Mouse (Mus musculus) liver, embryonic 12.5 days (tissue): ENCODE data around the gene Prkar2b. TPM values are rescaled to one million over a fixed set of nuclear protein-coding genes. Genes with fewer than 3 reads are reported as not detected.

Source experiments
- ATAC-seq: fragments of 200-750 bp; cut with Nextera tagmentation; 2 replicates; pipeline ENCODE4 v1.8.0; 2017; ENCODE audit warnings: moderate number of reproducible peaks, mild to moderate bottlenecking, moderate library complexity
- H3K27ac ChIP-seq: fragments of 300-500 bp; sonication (generic); 2 replicates; pipeline ENCODE4 v1.5.1; 2016; ENCODE audit warnings: mild to moderate bottlenecking
- H3K27me3 ChIP-seq: fragments of 300-500 bp; sonication (generic); replicated peaks from 2 replicates; pipeline ENCODE4 v1.6.1; 2016; ENCODE audit warnings: mild to moderate bottlenecking, moderate library complexity
- H3K36me3 ChIP-seq: fragments of 300-500 bp; sonication (generic); 2 replicates; pipeline ENCODE4 v1.6.1; 2016; ENCODE audit warnings: mild to moderate bottlenecking, moderate library complexity
- H3K4me1 ChIP-seq: fragments of 300-500 bp; sonication (generic); 2 replicates; pipeline ENCODE4 v1.6.1; 2016
- H3K4me2 ChIP-seq: fragments of 300-500 bp; sonication (generic); 2 replicates; pipeline ENCODE4 v1.6.1; 2016; ENCODE audit warnings: mild to moderate bottlenecking, moderate library complexity
- H3K4me3 ChIP-seq: fragments of 300-500 bp; sonication (generic); 2 replicates; pipeline ENCODE4 v1.5.1; 2016; ENCODE audit warnings: mild to moderate bottlenecking, moderate library complexity
- H3K9ac ChIP-seq: fragments of 300-500 bp; sonication (generic); 2 replicates; pipeline ENCODE4 v1.6.1; 2016; ENCODE audit warnings: mild to moderate bottlenecking, moderate library complexity
- H3K9me3 ChIP-seq: fragments of 300-500 bp; sonication (generic); replicated peaks from 2 replicates; pipeline ENCODE4 v1.6.1; 2016; ENCODE audit warnings: mild to moderate bottlenecking, moderate library complexity
- WGBS: fragments of 180-500 bp; shearing (Covaris S2); methylation state at CpG from one replicate; pipeline ENCODE4 v1.1.7; 2016; ENCODE audit not compliant: insufficient replicate concordance; 5-methylcytosine and 5-hydroxymethylcytosine counted together
- polyA plus RNA-seq: library from polyadenylated mRNA; unstranded; fragments of >200 nt; fragmentation: Nextera tagmentation; extraction: Ambion mirVana; gene quantifications from 2 replicates; pipeline ENCODE4 v1.2.1, GENCODE M21; 2016

The Prkar2b gene
- polyA plus RNA-seq, 1 experiment from 2014 or later = 137 TPM

DNA sequence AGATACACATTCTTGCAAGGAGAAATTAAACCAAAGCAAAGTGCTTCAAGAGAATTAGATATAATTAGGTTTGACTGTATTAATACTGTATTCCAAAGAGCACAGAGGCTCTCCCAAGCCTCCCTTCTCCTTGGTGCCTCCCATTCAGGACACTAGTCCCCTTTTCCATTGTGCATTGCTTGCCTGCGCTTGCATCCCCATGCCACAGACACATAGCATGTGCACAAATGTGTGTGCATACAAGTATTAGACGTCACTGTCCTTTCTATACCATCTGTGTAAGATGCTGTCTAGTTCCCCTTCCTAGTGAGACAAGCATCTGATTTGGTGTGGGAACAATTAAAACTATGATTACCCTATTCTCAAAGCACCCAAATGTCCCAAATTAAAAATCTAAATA, 2.0 kb downstream of the Prkar2b start:
- H3K4me2 ChIP-seq = peak overlapping the region; percentile 84
- no peak for ATAC-seq
- peak overlapping the region; percentile 99 for H3K27ac ChIP-seq
- no peaks in the 10 kb centered on the region for H3K9me3 ChIP-seq
- 43% methylated on average over 2 of the region's 2 CpGs for WGBS
- H3K9ac ChIP-seq = peak overlapping the region; percentile 100
- H3K4me3 ChIP-seq = peak overlapping the region; percentile 98
- H3K36me3 ChIP-seq = peaks cover 28% of the 10 kb centered on the region
- peaks cover 68% of the 10 kb centered on the region for H3K4me1 ChIP-seq
- no peaks in the 10 kb centered on the region for H3K27me3 ChIP-seq

DNA sequence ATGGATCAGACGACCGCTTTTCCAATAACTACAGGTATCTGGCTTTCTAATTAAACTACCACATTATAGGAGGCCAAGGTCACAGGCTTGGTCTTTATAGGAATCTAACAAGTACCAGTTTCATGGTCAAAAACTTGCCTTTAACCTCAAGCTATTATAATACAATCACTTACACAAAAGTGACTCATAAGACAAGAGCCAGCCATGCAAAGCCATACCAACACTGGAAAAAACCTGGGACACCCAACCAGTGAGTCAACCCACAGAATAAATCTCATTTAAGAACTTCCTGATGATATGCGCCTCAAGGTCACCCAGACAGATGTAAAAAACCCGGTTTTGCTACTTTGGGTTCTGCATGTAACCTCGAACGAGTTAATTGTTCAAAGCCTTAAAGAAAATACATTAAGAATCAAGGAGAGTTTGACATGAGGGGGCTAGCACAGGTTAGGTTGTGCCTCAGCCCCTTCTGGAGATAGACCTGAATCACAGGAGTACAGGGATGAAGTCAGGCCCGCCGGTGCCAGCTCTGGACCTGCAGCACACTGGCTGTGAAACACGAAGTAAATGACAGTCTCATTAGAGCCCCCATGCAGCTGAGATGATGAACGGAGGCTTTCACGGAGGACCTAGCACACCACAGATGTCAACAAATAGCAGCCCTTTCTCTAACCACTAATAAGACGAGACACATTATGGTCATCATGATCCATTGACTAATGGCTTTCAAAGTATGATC, 3.5 kb downstream of the Prkar2b start:
- 59% methylated on average over 12 of the region's 12 CpGs for WGBS
- H3K4me2 ChIP-seq = peak overlapping the region; percentile 84
- H3K9me3 ChIP-seq = no peaks in the 10 kb centered on the region
- H3K4me3 ChIP-seq = peak overlapping the region; percentile 98
- no peaks in the 10 kb centered on the region for H3K27me3 ChIP-seq
- ATAC-seq = no peak
- H3K27ac ChIP-seq = peak overlapping the region; percentile 99
- H3K9ac ChIP-seq = peak overlapping the region; percentile 100
- peaks cover 30% of the 10 kb centered on the region for H3K36me3 ChIP-seq
- H3K4me1 ChIP-seq = peaks cover 78% of the 10 kb centered on the region

DNA sequence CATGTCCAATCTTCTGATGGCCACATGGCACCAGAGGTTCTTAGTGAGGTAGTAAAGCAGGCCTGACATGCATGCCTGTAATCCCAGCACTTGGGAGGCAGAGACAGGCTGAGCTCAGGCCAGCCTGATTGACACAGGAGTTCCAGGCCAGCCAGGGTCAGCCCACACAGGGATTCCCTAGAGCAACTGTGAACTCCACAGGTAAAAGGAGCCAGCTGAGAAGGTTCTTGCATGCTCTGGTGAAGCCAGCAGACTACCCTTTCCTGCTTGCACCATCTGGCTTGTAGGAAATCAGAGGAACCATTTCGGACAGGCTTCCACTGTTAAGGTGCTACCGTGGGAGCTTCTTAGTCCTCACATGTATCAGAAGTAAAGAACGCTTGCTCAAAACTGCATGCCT, 5.3 kb downstream of the Prkar2b start:
- Histone ChIP-seq H3K36me3 (peaks cover 30% of the 10 kb centered on the region), H3K9ac (peak overlapping the region; percentile 100), H3K9me3 (no peaks in the 10 kb centered on the region), H3K27ac (peak overlapping the region; percentile 99), H3K27me3 (no peaks in the 10 kb centered on the region), H3K4me2 (peak overlapping the region; percentile 84), H3K4me1 (peaks cover 88% of the 10 kb centered on the region), H3K4me3 (peak overlapping the region; percentile 37; the same call in 1 of the 2 replicates)
- ATAC-seq = no peak
- WGBS = 86% methylated on average over 3 of the region's 3 CpGs

- Histone ChIP-seq H3K4me3 (peak overlapping the region; percentile 37), H3K27ac (peak overlapping the region; percentile 99), H3K9ac (peak overlapping the region; percentile 100), H3K4me1 (peaks cover 97% of the 10 kb centered on the region), H3K9me3 (no peaks in the 10 kb centered on the region), H3K4me2 (peak overlapping the region; percentile 84), H3K36me3 (peaks cover 30% of the 10 kb centered on the region), H3K27me3 (no peaks in the 10 kb centered on the region)
- WGBS = 35% methylated on average over 9 of the region's 9 CpGs
- ATAC-seq = peak; percentile 86
Observed at GRCm38 (mm10) chr12:32054476-32055166, 6.5 kb downstream of the Prkar2b start.

- Histone ChIP-seq H3K9ac (peak overlapping the region; percentile 100), H3K36me3 (peaks cover 30% of the 10 kb centered on the region), H3K27me3 (no peaks in the 10 kb centered on the region), H3K4me1 (peaks cover 96% of the 10 kb centered on the region), H3K4me3 (peak overlapping the region; percentile 37), H3K9me3 (no peaks in the 10 kb centered on the region), H3K4me2 (peak overlapping the region; percentile 84), H3K27ac (peak overlapping the region; percentile 99)
- no peak for ATAC-seq
- 60% methylated on average over 11 of the region's 11 CpGs for WGBS
Observed at GRCm38 (mm10) chr12:32053637-32054366, 7.3 kb downstream of the Prkar2b start.

DNA sequence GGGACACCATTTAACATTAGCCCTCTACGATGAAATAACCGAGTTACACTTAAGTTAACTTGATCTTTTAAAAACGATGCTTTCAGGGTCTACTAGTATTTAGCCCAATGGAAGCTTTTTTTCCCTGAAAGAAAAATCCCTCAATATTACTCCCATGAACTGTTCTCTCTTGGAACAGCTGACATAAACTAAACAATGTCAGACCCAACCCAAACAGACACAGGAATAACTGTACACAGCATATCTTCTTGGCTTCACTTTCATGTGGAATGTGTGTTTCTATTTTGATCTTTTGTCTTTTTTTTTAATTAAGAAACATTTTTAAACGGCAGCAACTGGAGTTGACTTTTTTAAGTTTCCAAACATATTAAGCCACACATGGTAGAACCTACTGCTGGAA, 8.2 kb downstream of the Prkar2b start:
- no peak for ATAC-seq
- H3K9ac ChIP-seq = peak overlapping the region; percentile 44; the same call in 1 of the 2 replicates
- peaks cover 92% of the 10 kb centered on the region for H3K4me1 ChIP-seq
- H3K27ac ChIP-seq = peak overlapping the region; percentile 99
- H3K4me3 ChIP-seq = no peak overlapping the region
- peaks cover 33% of the 10 kb centered on the region for H3K36me3 ChIP-seq
- peak overlapping the region; percentile 40; the same call in 1 of the 2 replicates for H3K4me2 ChIP-seq
- no peaks in the 10 kb centered on the region for H3K9me3 ChIP-seq
- no peaks in the 10 kb centered on the region for H3K27me3 ChIP-seq
- 82% methylated on average over 4 of the region's 4 CpGs for WGBS

- WGBS = 11% methylated on average over 5 of the region's 5 CpGs
- Histone ChIP-seq H3K4me2 (peak overlapping the region; percentile 63), H3K4me3 (peak overlapping the region; percentile 34), H3K27ac (peak overlapping the region; percentile 94), H3K27me3 (no peaks in the 10 kb centered on the region), H3K9ac (peak overlapping the region; percentile 65), H3K9me3 (no peaks in the 10 kb centered on the region), H3K36me3 (peaks cover 30% of the 10 kb centered on the region), H3K4me1 (peaks cover 87% of the 10 kb centered on the region)
- ATAC-seq = peak; percentile 92
Observed at GRCm38 (mm10) chr12:32050165-32050564, 10.9 kb downstream of the Prkar2b start.

- H3K4me2 ChIP-seq = no peak overlapping the region
- H3K36me3 ChIP-seq = peaks cover 66% of the 10 kb centered on the region
- H3K27ac ChIP-seq = peak overlapping the region; percentile 58
- no peaks in the 10 kb centered on the region for H3K9me3 ChIP-seq
- peak overlapping the region; percentile 39; the same call in 1 of the 2 replicates for H3K9ac ChIP-seq
- H3K27me3 ChIP-seq = no peaks in the 10 kb centered on the region
- no peak overlapping the region for H3K4me3 ChIP-seq
- ATAC-seq = no peak
- H3K4me1 ChIP-seq = peaks cover 85% of the 10 kb centered on the region
- 72% methylated on average over 17 of the region's 17 CpGs for WGBS
Observed at GRCm38 (mm10) chr12:32045566-32046330, 15.3 kb downstream of the Prkar2b start.

GRCm38 (mm10) chr12:32044487-32045134, 16.5 kb downstream of the Prkar2b start:
- peak overlapping the region; percentile 67 for H3K27ac ChIP-seq
- no peak overlapping the region; the same call in 1 of the 2 replicates for H3K9ac ChIP-seq
- H3K4me1 ChIP-seq = peaks cover 86% of the 10 kb centered on the region
- H3K9me3 ChIP-seq = no peaks in the 10 kb centered on the region
- peaks cover 76% of the 10 kb centered on the region for H3K36me3 ChIP-seq
- ATAC-seq = no peak
- no peak overlapping the region for H3K4me2 ChIP-seq
- no peak overlapping the region for H3K4me3 ChIP-seq
- WGBS = 75% methylated on average over 5 of the region's 5 CpGs
- H3K27me3 ChIP-seq = no peaks in the 10 kb centered on the region

GRCm38 (mm10) chr12:32033536-32033935, 27.6 kb downstream of the Prkar2b start:
- Histone ChIP-seq H3K4me3 (no peak overlapping the region), H3K9ac (no peak overlapping the region), H3K36me3 (peaks cover 55% of the 10 kb centered on the region), H3K27ac (no peak overlapping the region), H3K9me3 (no peaks in the 10 kb centered on the region), H3K4me1 (no peaks in the 10 kb centered on the region), H3K4me2 (no peak overlapping the region), H3K27me3 (no peaks in the 10 kb centered on the region)
- ATAC-seq = no peak
- 89% methylated on average over 6 of the region's 6 CpGs for WGBS

- Histone ChIP-seq H3K4me2 (no peak overlapping the region), H3K9me3 (no peaks in the 10 kb centered on the region), H3K4me1 (no peaks in the 10 kb centered on the region), H3K9ac (no peak overlapping the region), H3K36me3 (peaks cover 49% of the 10 kb centered on the region), H3K4me3 (no peak overlapping the region), H3K27me3 (no peaks in the 10 kb centered on the region), H3K27ac (no peak overlapping the region)
- 94% methylated on average over 7 of the region's 7 CpGs for WGBS
- ATAC-seq = no peak
Observed at GRCm38 (mm10) chr12:32032917-32033316, 28.2 kb downstream of the Prkar2b start.
